Mouse (Mus musculus) urinary bladder, adult 18-20 months (tissue): ENCODE measurements around the gene Agfg2.
"Not testable (repeated sequence)": the region's sequence is repeated elsewhere in the genome, so short reads cannot be mapped to it uniquely, and the experiment has no call there.

Experiments used
- DNase-seq, 2 experiments: peaks; one replicate each; pipeline ENCODE4 v3.0.0; 2022; ENCODE audit warnings: low spot score in 2 of 2, mixed read lengths in 2 of 2

The Agfg2 gene

GRCm38 (mm10) chr5:137645652-137646091 is 38.9 kb downstream of the Agfg2 start, which contains the start of gene Irs3:
Irs3 (minus strand) TSS chr5:137645714.
- no peak for DNase-seq

- peak in 1 of 2 experiments; percentile 35 for DNase-seq
Observed at GRCm38 (mm10) chr5:137645091-137645651, 39.4 kb downstream of the Agfg2 start.

- DNase-seq: no peak
Observed at GRCm38 (mm10) chr5:137644484-137644883, 40.0 kb downstream of the Agfg2 start.

- no peak for DNase-seq
Observed at GRCm38 (mm10) chr5:137642886-137643285, 41.6 kb downstream of the Agfg2 start.

- no peak for DNase-seq
Observed at GRCm38 (mm10) chr5:137641054-137641453, 43.5 kb downstream of the Agfg2 start, which contains the start of gene Sap25. Sap25 (plus strand) TSS chr5:137641334.

DNA sequence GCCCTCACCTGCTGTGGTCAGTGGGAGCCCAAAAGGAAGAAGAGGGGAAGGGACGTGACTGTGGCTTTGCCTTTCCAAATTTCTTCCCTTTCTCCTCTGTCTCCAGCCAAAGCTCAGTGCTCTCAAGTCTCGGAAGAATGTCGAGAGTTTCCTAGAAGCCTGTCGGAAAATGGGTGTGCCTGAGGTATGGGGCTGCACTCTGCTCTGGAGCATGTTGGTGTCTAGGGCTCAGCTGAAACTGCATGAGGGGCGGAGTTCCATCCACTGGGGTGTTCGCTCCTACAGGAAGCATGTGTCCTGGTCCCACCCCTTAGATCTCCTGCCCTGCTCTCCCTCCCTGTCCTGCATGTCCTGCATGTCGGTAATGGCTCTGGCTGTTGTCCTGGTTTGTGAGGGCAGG is 45.1 kb downstream of the Agfg2 start:
- DNase-seq: no peak

DNA sequence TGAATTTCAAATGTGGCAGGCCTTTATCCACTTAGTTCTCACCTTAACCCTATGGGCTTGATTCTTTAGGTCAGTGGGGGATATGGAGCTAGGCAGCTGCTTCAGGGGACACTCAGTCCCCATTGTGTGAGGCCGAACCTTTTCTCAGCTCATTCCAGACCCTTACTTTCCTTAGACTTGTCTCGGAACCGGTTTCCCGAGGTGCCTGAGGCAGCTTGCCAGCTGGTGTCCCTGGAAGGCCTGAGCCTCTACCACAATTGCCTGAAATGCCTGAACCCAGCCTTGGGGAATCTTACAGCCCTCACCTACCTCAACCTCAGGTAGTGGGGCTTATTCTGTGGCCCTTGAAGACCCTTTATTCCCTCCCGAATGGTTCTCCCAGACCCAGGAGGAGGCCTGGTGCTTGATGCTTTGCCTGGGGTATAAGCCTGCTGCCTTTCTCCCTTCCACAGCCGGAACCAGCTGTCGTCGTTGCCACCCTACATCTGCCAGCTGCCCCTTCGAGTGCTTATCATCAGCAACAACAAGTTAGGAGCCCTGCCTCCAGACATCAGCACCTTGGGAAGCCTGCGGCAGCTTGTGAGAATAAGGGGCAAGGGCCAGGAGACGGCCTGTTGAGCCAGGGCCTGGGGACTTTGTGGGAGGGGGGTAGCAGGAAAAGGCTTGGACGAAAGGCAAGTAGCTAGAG is 51.0 kb downstream of the Agfg2 start:
- no peak for DNase-seq

GRCm38 (mm10) chr5:137631591-137631990 is 52.9 kb downstream of the Agfg2 start:
- no peak for DNase-seq

- DNase-seq: no peak
Observed at GRCm38 (mm10) chr5:137631171-137631570, 53.4 kb downstream of the Agfg2 start.

DNA sequence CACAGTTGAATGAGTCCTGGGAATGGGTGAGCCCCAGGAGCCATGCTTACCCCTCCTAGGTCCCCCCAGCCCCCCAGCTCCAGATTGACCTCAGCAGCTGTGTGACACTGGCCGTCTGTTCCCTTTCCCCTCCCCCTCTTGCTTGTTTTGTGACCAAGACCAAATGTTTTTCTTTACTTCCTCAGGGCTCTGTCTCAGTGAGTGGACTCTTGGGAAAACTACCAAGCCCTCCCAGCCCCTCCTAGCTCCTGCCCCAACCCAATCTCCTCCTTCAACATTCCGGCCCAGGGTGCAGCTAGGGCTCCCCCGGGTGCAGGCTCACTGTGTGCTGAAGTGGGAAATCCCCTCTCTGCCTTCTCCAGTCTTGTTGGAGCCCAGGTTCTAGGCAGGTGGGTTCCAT is 53.9 kb downstream of the Agfg2 start:
- DNase-seq: no peak

DNA sequence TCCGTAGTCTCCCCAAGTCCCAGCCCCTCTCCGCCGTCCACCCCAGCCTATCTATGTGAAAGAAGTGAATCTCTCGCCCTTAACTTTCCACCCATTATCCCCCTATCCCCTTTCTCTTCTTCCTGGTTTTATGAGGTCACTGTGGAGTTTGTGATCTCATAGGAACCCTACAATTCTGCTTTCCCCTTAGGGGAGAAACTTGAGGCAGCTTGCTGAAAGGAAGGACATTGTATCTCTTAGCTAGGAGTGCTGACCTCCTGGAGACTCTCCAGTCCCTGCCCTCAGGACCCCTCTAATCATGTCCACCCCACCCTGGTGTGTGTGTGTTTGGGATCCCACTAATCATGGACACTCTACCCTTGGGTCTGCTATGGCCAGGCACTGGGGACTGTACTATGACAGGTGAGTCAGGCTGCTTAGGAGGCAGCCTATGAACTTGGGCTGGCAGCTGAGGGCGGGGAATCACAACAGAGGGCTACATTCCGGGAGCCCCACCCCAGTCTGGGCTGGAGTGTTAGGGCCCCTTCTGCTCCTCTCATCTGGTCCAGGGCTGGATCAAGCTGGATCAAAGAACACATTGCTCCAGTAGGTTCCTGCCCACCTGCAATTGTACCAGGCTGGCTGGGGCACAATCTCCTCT is 54.5 kb downstream of the Agfg2 start:
- peak in 1 of 2 experiments; percentile 33 for DNase-seq

- DNase-seq: peak in 1 of 2 experiments; percentile 85
Observed at GRCm38 (mm10) chr5:137629306-137629721, 55.2 kb downstream of the Agfg2 start.

DNA sequence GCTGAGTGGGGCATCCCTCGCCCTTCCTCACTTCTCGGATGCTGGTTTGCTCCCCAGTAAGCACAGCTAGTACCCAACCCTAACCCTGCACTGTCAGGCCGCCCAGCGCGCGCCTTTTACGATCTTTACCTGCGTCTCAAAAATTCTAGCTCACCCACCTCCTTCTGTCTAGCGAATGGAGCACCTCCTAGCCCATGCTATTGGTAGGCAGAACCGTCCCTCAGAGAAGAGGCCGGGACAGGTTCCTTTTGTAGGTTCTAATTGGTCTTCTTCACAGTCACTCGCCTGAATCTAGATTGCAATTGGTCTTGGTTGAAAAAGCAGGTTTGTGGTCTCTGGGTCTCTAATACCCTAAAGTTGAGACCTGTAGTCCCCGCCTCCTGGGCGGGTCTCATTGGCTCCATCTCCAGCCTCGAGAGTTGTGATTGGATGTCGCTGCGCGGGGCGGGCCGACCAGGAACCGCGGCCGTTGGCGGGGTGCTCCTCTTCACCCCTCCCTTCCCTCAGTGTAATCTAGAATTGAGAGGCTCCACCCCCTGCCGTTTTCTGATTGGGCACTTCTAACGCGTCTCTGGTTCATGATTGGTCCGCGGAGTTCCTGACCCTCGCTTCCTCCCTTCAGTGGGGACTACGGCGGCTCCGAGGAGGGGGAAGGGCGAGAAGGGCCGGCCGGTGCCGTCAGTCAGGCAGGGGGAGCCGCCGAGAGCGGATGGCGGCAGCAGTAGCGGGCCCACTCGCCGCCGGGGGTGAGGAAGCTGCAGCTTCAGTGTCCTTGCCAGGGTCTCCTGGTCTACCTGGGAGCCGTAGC is 55.8 kb downstream of the Agfg2 start, which contains the start of the genes Fbxo24, Lrch4 and Gm20605:
Gene Fbxo24 (minus strand): TSS at position 505 of the 808 bp plus-strand sequence.
Gene Lrch4 (plus strand): TSS at position 624 of the 808 bp plus-strand sequence.
Gene Gm20605 (plus strand): TSS at position 678 of the 808 bp plus-strand sequence.
- peak; percentile 90 to 99 for DNase-seq

- DNase-seq: no peak
Observed at GRCm38 (mm10) chr5:137627991-137628390, 56.5 kb downstream of the Agfg2 start.

DNA sequence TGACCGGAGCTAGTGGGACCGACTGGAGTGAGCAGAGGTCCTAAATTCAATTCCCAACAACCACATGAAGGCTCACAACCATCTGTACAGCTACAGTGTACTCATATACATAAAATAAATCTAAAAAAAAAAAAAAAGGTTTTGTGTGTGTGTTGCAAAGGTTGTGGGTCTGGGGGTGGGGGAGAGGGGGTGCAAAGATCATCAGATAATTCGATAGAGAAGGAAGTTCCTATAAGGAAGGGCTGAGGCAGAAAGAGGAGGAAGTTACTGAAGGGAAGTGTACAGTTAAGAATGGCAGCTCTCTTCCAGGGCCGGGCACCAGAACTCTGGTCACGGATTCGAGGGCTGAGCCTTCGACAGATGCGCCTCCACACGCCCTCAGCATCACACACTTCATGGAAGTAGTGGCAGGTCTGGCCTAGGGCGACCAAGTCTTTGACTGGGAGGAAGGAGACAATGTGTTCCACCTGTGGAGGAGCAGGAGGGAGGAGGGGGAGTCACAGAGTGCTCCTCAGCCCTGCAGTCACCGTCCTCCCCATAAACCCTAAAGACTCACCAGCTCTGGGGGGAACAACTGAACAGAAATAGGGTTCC is 60.5 kb downstream of the Agfg2 start:
- DNase-seq: no peak

DNA sequence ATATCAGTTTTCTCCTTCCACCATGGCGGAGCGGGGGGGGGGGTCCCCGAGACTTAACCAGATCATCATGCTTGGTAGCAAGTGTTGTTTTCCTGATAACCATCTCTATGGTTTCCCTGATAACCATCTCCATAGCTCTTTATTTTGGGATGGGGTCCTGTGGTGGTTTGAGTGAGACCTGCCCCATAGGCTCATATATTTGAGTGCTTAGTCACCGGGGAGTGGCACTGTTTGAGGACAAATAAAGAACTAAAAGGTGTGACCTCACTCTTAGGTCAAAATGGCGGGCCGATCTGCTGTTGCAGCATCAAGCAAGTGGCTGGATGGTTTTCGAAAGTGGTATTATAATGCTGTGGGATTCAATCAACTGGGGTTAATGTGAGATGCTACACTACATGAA is 69.2 kb downstream of the Agfg2 start:
- DNase-seq: no peak

GRCm38 (mm10) chr5:137614921-137615320 is 69.6 kb downstream of the Agfg2 start:
- DNase-seq: not testable (repeated sequence)

- DNase-seq: peak; percentile 65 to 83
Observed at GRCm38 (mm10) chr5:137613550-137613949, 71.0 kb downstream of the Agfg2 start, which contains the start of gene Pcolce. Pcolce (minus strand) TSS chr5:137613784.

- peak in 1 of 2 experiments; percentile 23 for DNase-seq
Observed at GRCm38 (mm10) chr5:137613076-137613475, 71.5 kb downstream of the Agfg2 start.

DNA sequence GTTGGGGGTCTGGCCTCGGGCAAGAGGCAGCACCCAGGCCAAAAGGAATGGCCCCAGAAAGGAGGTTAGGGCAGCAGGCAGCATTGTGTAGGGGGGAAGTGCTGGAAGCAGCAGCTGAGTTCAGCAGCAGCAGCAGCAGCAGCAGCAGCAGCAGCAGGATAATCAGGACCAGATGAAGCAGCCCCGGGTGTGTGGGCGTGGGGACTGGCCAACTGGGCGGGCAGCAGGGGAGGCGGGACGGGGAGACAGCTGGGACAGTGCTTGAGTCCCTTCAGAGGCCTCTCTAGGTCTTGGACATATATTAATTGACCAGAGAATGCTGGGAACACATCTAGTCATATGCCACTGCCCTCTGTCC is 73.3 kb downstream of the Agfg2 start:
- DNase-seq: peak; percentile 44 to 59
